Mouse (Mus musculus) testis, postnatal 14 days (tissue): ENCODE results near the gene Aldh3b3.
"Not testable (repeated sequence)": the region's sequence is repeated elsewhere in the genome, so short reads cannot be mapped to it uniquely, and the experiment has no call there.

ENCODE experiments used
- DNase-seq: peaks from one replicate; pipeline ENCODE4 v3.0.0; 2021; ENCODE audit warnings: low spot score

The Aldh3b3 gene

DNA sequence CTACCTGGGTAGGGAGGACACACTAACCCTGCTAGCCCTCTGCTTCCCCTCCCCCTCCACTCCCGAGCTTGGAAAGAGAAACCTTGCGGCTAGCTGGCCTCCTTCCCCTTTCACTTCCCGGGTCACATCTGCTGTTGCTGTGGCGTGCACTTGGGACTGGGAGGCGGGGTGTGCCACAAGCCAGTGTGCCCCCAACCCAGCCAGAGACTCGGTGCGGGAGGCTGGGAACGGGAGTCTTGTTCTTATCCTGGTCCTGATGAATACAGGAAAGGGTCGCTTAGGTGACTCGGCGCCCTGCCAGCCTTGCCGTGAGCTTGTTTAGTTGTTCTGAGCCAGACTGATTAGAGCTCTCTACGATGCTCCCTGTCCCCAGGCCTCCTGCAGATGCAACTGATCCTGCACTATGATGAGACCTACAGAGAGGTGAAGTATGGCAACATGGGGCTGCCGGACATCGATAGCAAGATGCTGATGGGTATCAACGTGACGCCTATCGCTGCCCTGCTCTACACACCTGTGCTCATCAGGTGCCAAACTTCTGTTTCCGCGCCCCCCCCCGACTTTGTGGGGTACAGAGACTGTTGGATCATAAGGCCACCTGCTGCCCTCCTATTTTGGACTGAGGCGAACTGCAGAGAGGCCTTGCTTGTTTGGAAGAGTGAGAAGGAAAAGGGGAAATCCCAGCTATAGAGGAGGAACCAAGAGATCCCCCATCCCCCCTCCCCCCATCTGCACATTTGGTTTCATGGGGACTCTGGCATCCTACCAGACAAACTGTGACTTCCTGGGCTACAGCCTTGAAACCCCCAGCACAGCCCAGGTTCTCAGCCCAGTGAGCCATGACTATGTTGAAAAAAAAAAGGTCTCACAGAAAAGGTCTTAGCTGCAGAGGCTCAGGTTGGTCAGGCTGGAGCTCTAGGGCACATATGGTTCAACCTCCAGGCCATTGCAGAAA is 22.3 kb upstream of the Aldh3b3 start:
- DNase-seq, result no peak

GRCm38 (mm10) chr19:3942315-3942714 is 16.1 kb upstream of the Aldh3b3 start:
- no peak for DNase-seq

- no peak for DNase-seq
These were observed 15.3 kb upstream of the Aldh3b3 start for GRCm38 (mm10) chr19:3942986-3943735.

- no peak for DNase-seq
These were observed 12.4 kb upstream of the Aldh3b3 start for GRCm38 (mm10) chr19:3945872-3946564.

DNA sequence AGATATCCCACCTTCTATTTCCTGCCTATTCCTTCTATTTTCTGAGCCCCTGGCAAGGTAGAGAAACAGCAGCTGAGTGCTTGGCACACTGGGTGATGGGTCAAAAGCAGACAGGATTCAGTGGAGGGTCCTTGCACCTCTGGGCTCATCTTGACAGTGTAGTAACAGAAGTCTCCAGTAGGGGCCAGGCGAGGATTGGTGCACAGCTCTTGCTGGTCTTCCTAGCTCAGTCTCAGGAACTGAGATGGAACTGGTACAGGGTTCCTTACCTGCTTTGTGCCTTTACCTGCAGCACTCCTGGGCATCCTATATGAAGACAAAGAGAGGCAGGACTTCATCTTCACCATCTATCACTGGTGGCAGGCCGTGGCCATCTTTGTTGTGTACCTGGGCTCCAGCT is 11.7 kb upstream of the Aldh3b3 start:
- no peak for DNase-seq

DNA sequence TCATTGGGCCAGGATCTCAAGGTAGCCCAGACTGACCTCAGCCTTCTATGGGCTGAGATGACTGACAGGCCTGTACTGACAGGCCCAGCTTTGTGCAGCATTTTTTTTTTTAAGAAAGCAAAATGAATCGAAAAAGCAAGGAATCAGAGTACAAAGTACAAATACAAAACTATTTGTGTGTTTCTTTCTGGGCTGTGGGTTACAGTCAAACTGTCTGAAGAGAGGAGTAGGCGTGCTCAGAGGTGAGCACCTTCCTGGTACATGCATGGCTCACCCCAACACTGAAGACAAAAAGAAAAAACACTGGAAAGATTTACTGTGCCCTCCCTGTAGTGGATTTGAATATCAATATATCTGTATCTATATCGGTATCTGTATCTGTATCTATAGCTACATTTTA is 10.6 kb upstream of the Aldh3b3 start:
- no peak for DNase-seq

- no peak for DNase-seq
These were observed 9.9 kb upstream of the Aldh3b3 start for GRCm38 (mm10) chr19:3948546-3948945.

DNA sequence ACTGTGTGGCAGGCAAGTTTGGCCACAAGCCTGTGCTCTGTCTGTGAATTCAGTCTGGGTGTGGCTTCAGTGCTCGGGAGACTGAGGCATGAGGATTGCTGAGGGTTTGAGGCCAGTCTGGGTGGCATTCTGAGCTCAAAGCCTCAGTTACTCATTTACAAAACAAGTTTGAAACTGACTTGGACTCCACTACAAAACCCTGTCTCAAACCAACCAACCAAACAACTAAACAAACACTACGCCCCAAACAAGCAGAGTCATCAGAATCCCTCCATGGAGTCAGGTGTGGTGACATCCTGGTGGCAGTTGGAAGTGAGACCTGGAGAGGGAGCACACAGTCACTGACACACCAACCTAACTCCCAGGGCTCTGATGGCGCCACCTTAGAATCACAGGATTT is 8.1 kb upstream of the Aldh3b3 start:
- DNase-seq, result no peak

- DNase-seq, result no peak
These were observed 7.0 kb upstream of the Aldh3b3 start for GRCm38 (mm10) chr19:3951461-3951860.

DNA sequence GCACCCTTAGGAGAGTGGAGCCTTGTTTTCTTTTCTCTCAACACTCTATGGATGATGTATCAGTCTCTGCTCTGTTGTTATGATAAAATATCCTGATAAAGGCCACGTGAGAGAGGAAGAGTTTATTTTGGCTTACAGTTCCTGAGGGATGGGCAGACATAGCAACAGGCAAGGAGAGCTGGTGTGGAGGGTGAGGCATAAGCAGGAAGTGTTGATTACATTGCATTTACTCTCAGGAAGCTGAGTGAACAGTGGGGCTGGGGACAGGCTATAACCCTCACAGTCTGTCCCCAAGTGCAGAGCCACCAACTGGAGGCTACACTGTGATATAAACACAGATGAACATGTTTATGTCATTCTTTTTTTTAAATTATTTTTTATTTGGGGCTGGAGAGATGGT is 6.3 kb upstream of the Aldh3b3 start:
- no peak for DNase-seq

GRCm38 (mm10) chr19:3955033-3955432 is 3.4 kb upstream of the Aldh3b3 start:
- DNase-seq, result no peak

DNA sequence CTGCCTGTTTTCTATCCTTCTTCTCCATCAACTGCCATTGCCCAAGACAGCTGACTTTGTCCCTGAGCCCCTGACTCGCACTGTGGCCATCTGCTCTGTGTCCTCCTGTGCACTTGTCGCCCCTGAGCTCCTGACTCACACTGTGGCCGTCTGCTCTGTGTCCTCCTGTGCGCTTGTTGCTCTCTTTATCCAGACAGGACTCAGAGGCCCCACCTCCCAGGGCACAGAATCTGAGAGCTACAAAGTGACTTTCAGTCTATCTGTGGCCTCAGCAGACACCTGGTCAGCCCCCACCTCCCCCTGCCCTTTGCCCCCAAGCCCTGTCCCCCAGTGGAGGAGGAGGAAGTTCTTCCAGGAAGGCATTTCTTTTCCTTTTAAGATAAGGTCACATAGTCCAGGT is 2.6 kb upstream of the Aldh3b3 start:
- no peak for DNase-seq

- not testable (repeated sequence) for DNase-seq
These were observed 979 bp upstream of the Aldh3b3 start for GRCm38 (mm10) chr19:3957296-3958036.

GRCm38 (mm10) chr19:3959030-3959429 is 585 bp downstream of the Aldh3b3 start:
- no peak for DNase-seq

- DNase-seq, result no peak
These were observed 1.8 kb downstream of the Aldh3b3 start for GRCm38 (mm10) chr19:3960211-3960610.

GRCm38 (mm10) chr19:3961805-3962204 is 3.4 kb downstream of the Aldh3b3 start:
- not testable (repeated sequence) for DNase-seq

DNA sequence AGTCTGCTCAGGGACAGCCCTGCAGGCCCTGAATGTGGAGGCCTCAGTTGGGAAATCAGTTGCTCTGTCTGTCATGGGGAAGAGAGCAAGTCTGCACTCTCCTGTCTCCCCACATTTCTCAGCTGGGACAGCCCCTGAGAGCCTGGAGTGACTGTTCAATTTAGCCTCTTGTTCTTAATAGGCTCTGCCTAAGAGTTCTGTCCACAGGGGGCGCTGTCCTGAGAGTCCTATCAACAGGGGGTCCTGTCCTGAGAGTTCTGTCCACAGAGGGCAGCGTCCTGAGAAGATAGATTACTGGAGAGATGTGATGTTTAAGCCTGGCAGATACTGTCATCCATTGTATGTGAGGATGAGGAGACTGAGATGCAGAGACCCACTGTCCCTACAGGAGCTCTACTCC is 4.0 kb downstream of the Aldh3b3 start:
- DNase-seq, result no peak

DNA sequence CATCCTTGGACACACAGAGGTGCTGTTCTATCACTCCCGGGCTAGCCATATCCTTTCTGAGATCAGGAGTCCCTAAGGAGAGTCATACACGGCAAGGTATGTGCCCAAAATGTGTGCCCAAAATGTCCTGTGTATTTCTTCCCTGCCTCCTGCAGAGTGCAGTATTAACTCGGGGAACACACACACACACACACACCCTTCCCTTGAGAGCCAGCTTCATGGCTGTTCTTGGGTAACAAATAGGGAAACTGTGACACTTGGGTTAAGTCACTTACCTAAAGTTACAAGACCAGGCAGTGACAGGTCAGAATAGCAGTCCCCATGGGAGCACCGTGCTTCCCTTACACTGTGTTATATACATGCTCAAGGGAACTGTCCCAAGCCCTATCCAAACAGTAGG is 5.6 kb downstream of the Aldh3b3 start:
- DNase-seq, result no peak

- no peak for DNase-seq
These were observed 8.1 kb downstream of the Aldh3b3 start for GRCm38 (mm10) chr19:3966330-3967075.

DNA sequence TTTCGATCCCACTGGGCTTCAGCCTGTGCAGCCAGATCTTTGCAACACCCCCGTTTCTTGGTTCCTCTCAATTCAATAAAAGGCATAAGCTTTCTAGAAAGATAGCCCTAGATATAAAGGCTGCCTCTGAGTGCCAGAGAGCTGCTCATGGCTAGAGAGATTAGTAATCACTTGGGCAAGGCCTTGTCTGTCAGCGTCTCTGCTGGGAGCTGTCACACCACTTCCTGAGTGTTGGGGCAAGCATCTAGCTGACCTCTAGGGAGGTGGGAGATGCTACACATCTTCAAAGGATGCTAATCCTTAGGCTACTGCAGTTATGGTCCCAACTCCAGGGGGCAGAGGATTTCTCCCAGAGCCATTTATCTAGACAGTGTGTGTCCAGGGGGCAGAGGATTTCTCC is 8.8 kb downstream of the Aldh3b3 start:
- DNase-seq, result no peak

DNA sequence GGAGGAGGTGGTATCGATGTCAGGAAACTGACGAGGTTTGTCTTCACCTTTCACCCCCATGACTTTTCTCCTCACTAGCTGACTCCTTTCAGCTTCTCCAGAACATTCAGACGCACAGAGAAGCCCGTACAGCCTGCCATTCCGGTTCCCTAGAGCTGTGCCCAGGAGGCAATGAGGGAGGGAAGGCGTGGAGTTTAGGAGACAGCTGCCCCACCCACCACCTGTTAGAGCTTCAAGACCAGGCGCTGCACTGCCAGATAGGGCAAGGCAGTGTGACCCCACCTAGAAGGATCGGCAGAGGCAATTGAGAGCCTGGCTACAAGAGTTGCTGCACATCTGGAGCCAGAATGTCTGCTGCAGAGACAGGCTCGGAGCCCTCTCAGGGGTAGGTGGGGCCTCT is 13.8 kb downstream of the Aldh3b3 start, which contains the start of gene Aldh3b2:
TSS of gene Aldh3b2 (plus strand) at position 100 of the 400 bp plus-strand sequence.
- no peak for DNase-seq
